Mouse (Mus musculus): ENCODE results near the gene Il12rb2. TPM values are rescaled to one million over a fixed set of nuclear protein-coding genes. Genes with fewer than 3 reads are reported as not detected.

Il12rb2 gene
- total and polyA plus RNA-seq, 3 experiments: 0.08 TPM; not detected in 2

DNA sequence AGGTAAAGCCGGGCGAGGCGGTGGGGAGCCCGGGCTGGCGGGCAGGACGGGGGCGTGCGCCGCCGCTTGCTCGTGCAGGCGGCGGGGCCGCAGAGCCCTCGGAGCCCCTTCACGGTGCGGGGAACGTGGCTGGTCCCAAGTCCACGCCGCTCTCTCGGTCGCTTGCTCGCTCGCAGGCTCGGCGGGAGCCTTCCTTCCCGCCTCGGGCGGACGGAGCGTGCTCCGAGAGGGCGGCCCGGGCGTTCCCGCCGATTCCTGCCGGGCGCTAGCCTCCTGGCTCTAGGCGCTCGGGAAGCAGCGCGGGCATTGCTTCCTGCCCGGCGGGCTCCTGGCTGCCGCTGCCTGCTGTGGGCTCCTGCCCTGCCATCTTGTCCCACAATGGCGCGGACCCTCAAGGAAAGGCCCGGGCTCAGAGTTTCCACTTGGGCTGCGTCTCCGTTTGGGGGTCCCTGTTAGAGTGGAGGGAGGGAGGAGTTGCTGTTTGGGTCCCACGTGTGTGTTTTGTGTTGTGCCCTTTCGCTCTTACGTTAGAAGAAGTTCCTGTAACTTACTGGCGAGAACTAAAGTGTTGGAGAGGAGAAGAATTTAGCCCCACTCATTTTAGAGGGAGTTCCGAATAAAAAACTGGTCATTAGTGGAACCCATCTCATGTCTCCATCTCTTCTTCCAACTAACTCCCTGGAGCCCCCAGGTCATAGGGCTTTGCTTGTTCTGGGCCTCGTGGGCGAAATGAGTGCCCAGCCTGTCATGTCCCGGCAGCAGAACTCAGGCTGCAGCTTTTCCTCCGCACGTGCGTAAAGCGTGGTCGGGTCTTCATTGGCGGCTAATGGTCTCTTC, 108.4 kb downstream of the Il12rb2 start (continued):
- no peak for TF ChIP-seq ELF1 (IDR thresholded peaks at IDR 0.05; ENCODE audit: low read depth, low read length)
- TF ChIP-seq SMC3 (IDR thresholded peaks at IDR 0.05; ENCODE audit: low read depth, low read length): no peak
- no peak for TF ChIP-seq EP300 (IDR thresholded peaks at IDR 0.05; ENCODE audit: low read length)
- TF ChIP-seq MAFK (IDR thresholded peaks at IDR 0.05; ENCODE audit: insufficient replicate concordance, low read length): no peak
- no peak for TF ChIP-seq USF1 (IDR thresholded peaks at IDR 0.05; ENCODE audit: low read depth, low read length)
- TF ChIP-seq MYC (IDR thresholded peaks at IDR 0.05; ENCODE audit: low read depth, low read length): peak; percentile 99
- no peak for TF ChIP-seq NELFE (IDR thresholded peaks at IDR 0.05; ENCODE audit: low read depth, low read length)
- no peak for TF ChIP-seq POLR2AphosphoS2 (IDR thresholded peaks at IDR 0.05; ENCODE audit: low read depth, low read length)
- TF ChIP-seq JUN (IDR thresholded peaks at IDR 0.05; ENCODE audit: insufficient read depth, low read depth, low read length): no peak
- no peak for TF ChIP-seq TBP (conservative IDR thresholded peaks at IDR 0.05; ENCODE audit: low read depth, low read length)
- no peak for TF ChIP-seq CTCF (conservative IDR thresholded peaks at IDR 0.05 in 1 of 2, IDR thresholded peaks at IDR 0.05 in 1 of 2; ENCODE audit: low read depth in 2 of 2, low read length in 2 of 2)
- TF ChIP-seq RAD21 (IDR thresholded peaks at IDR 0.05; ENCODE audit: low read depth, low read length): no peak
- no peak for TF ChIP-seq ZNF384 (IDR thresholded peaks at IDR 0.05; ENCODE audit: low read depth, low read length)
- peak; percentile 93; the same call in 1 of the 2 replicates for TF ChIP-seq MAX (IDR thresholded peaks at IDR 0.05; ENCODE audit: low read length)
- no peak for TF ChIP-seq ZC3H11A (IDR thresholded peaks at IDR 0.05; ENCODE audit: low read depth, low read length)
- no peak for TF ChIP-seq ZMIZ1 (IDR thresholded peaks at IDR 0.05; ENCODE audit: low read depth, low read length)
- TF ChIP-seq E2F4 (IDR thresholded peaks at IDR 0.05; ENCODE audit: insufficient replicate concordance, low read depth, low read length): no peak
- TF ChIP-seq SIN3A (IDR thresholded peaks at IDR 0.05; ENCODE audit: low read length): 0 out of 2 replicates have a peak, but pooled peaks have one; percentile 20
- TF ChIP-seq IRF4 (IDR thresholded peaks at IDR 0.05; ENCODE audit: low read depth, low read length): no peak
- no peak for TF ChIP-seq MEF2A (IDR thresholded peaks at IDR 0.05; ENCODE audit: borderline replicate concordance, low read depth, low read length)
- TF ChIP-seq USF2 (conservative IDR thresholded peaks at IDR 0.05; ENCODE audit: low read depth, low read length): no peak

DNA sequence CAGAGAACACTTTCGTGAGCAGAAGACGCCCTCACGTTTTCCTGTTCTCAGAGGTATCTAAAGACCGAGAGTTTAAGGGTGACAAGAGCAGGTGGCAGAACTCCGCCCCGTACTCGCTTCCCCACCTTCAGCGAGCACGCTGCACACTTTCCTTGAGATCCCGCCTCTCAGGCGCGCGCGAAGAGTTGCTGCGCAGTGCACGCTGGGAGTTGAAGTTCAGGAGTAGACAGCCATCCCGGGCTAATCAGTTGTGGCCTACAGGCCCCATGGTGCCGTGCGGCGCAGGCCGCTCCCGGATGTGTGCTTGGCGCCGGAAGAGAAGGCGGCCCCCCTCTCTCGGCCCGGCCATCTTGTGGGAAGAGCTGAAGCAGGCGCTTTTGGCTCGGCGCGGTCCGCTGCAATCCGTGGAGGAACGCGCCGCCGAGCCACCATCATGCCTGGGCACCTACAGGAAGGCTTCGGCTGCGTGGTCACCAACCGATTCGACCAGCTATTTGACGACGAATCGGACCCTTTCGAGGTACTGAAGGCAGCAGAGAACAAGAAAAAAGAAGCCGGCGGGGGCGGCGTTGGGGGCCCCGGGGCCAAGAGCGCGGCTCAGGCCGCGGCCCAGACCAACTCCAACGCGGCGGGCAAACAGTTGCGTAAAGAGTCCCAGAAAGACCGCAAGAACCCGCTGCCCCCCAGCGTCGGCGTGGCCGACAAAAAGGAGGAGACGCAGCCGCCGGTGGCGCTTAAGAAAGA, 109.2 kb downstream of the Il12rb2 start:
- in situ Hi-C loops (cut with MboI; ENCODE audit: low pct_ligation_motif_present, low pct_unique_long_range_greater_than_20kb, low sequenced_read_pairs) (no loop called here), dilution Hi-C loops (cut with MboI; ENCODE audit: extremely low pct_ligation_motif_present, extremely low pct_unique_long_range_greater_than_20kb, low sequenced_read_pairs) (no loop called here)
- peak overlapping the region; percentile 99 for H3K9ac ChIP-seq (ENCODE audit: insufficient read depth, low read depth)
- H3K79me2 ChIP-seq (replicated peaks; ENCODE audit: control insufficient read depth, extremely low read depth, insufficient read depth, poor library complexity, severe bottlenecking): peaks cover 35% of the 10 kb centered on the region
- H3K4me3 ChIP-seq (replicated peaks in 1 of 3; ENCODE audit: low read depth in 2 of 3, low read length in 2 of 3, poor library complexity in 1 of 3): peak overlapping the region; percentile 65 to 96 (median 93)
- H3K4me2 ChIP-seq (ENCODE audit: insufficient read depth, low read depth, poor library complexity, severe bottlenecking): peak overlapping the region; percentile 77; the same call in 1 of the 2 replicates
- H3K27me3 ChIP-seq (replicated peaks): no peaks in the 10 kb centered on the region
- peaks cover 0 to 13% of the 10 kb centered on the region in 2 experiments; a peak in 2 of 4 replicates for H3K4me1 ChIP-seq (ENCODE audit: control insufficient read depth in 1 of 2, insufficient read depth in 2 of 2)
- no peaks in the 10 kb centered on the region for H3K9me3 ChIP-seq (replicated peaks; ENCODE audit: low read length)
- H3K36me3 ChIP-seq (replicated peaks in 1 of 2; ENCODE audit: control insufficient read depth in 1 of 2, insufficient read depth in 1 of 2, low read length in 1 of 2): peaks cover 4 to 12% of the 10 kb centered on the region in 2 experiments
- H3K27ac ChIP-seq (ENCODE audit: insufficient read depth, low read depth): peak overlapping the region; percentile 61
- peak; percentile 97 for DNase-seq (ENCODE audit: extremely low read depth)
- TF ChIP-seq ZNF384 (IDR thresholded peaks at IDR 0.05; ENCODE audit: low read depth, low read length): no peak
- TF ChIP-seq PAX5 (IDR thresholded peaks at IDR 0.05; ENCODE audit: low read length): no peak
- no peak; the same call in 1 of the 2 replicates for TF ChIP-seq UBTF (IDR thresholded peaks at IDR 0.05; ENCODE audit: low read depth, low read length)
- peak; percentile 80 for TF ChIP-seq NELFE (IDR thresholded peaks at IDR 0.05; ENCODE audit: low read depth, low read length)
- peak; percentile 25; the same call in 1 of the 2 replicates for TF ChIP-seq MEF2A (IDR thresholded peaks at IDR 0.05; ENCODE audit: borderline replicate concordance, low read depth, low read length)
- TF ChIP-seq USF1 (IDR thresholded peaks at IDR 0.05; ENCODE audit: low read depth, low read length): no peak
- TF ChIP-seq HCFC1 (IDR thresholded peaks at IDR 0.05; ENCODE audit: low read depth, low read length): peak; percentile 97
- TF ChIP-seq CTCF (conservative IDR thresholded peaks at IDR 0.05 in 1 of 2, IDR thresholded peaks at IDR 0.05 in 1 of 2; ENCODE audit: low read depth in 2 of 2, low read length in 2 of 2): no peak
- peak; percentile 74 for TF ChIP-seq NRF1 (IDR thresholded peaks at IDR 0.05; ENCODE audit: low read depth, low read length)
- peak; percentile 82 for TF ChIP-seq ELF1 (IDR thresholded peaks at IDR 0.05; ENCODE audit: low read depth, low read length)
- no peak for TF ChIP-seq RAD21 (IDR thresholded peaks at IDR 0.05; ENCODE audit: low read depth, low read length)
- peak; percentile 90 for TF ChIP-seq MXI1 (IDR thresholded peaks at IDR 0.05; ENCODE audit: low read depth, low read length)
- TF ChIP-seq JUND (conservative IDR thresholded peaks at IDR 0.05; ENCODE audit: low read depth, low read length): no peak
- TF ChIP-seq KAT2A (IDR thresholded peaks at IDR 0.05; ENCODE audit: insufficient replicate concordance, low read length): peak; percentile 95; the same call in 1 of the 2 replicates
- TF ChIP-seq MYC (IDR thresholded peaks at IDR 0.05; ENCODE audit: low read depth, low read length): peak; percentile 94; the same call in 1 of the 2 replicates
- TF ChIP-seq CHD2 (IDR thresholded peaks at IDR 0.05; ENCODE audit: low read length): peak; percentile 95
- peak; percentile 71; the same call in 1 of the 2 replicates for TF ChIP-seq ZMIZ1 (IDR thresholded peaks at IDR 0.05; ENCODE audit: low read depth, low read length)
- 0 out of 2 replicates have a peak, but pooled peaks have one; percentile 29 for TF ChIP-seq MAZ (IDR thresholded peaks at IDR 0.05; ENCODE audit: low read depth, low read length)
- no peak for TF ChIP-seq ZKSCAN1 (IDR thresholded peaks at IDR 0.05; ENCODE audit: borderline replicate concordance, low read depth, low read length)
- TF ChIP-seq TCF12 (IDR thresholded peaks at IDR 0.05; ENCODE audit: low read depth, low read length): peak; percentile 62; the same call in 1 of the 2 replicates

Data from CH12.LX (cell line).